Mouse (Mus musculus) heart, embryonic 15.5 days (tissue): ENCODE measurements around the gene Gpr83. TPM values are rescaled to one million over a fixed set of nuclear protein-coding genes. Genes with fewer than 3 reads are reported as not detected.

Experiments
- ATAC-seq: fragments of 200-750 bp; cut with Nextera tagmentation; replicated peaks from 2 replicates; pipeline ENCODE4 v1.8.0; 2017; ENCODE audit warnings: low read depth, moderate TSS enrichment; ENCODE audit not compliant: insufficient number of reproducible peaks, insufficient read depth, low FRiP score
- H3K27ac ChIP-seq: fragments of 300-500 bp; sonication (generic); 2 replicates; pipeline ENCODE4 v1.5.1; 2015; ENCODE audit warnings: mild to moderate bottlenecking, inconsistent platforms
- H3K27me3 ChIP-seq: fragments of 300-500 bp; sonication (generic); 2 replicates; pipeline ENCODE4 v1.6.1; 2015; ENCODE audit warnings: inconsistent platforms
- H3K36me3 ChIP-seq: fragments of 300-500 bp; sonication (generic); 2 replicates; pipeline ENCODE4 v1.6.1; 2015; ENCODE audit warnings: mild to moderate bottlenecking, inconsistent platforms
- H3K4me1 ChIP-seq: fragments of 300-500 bp; sonication (generic); replicated peaks from 2 replicates; pipeline ENCODE4 v1.6.1; 2015; ENCODE audit warnings: inconsistent platforms
- H3K4me2 ChIP-seq: fragments of 300-500 bp; sonication (generic); 2 replicates; pipeline ENCODE4 v1.6.1; 2015; ENCODE audit warnings: inconsistent platforms, mild to moderate bottlenecking, moderate library complexity
- H3K4me3 ChIP-seq: fragments of 300-500 bp; sonication (generic); 2 replicates; pipeline ENCODE4 v1.5.1; 2015; ENCODE audit warnings: mild to moderate bottlenecking, inconsistent platforms
- H3K9ac ChIP-seq: fragments of 300-500 bp; sonication (generic); 2 replicates; pipeline ENCODE4 v1.6.1; 2015; ENCODE audit warnings: mild to moderate bottlenecking, inconsistent platforms
- H3K9me3 ChIP-seq: fragments of 300-500 bp; sonication (generic); replicated peaks from 2 replicates; pipeline ENCODE4 v1.6.1; 2016; ENCODE audit warnings: inconsistent platforms
- WGBS: fragments of 180-500 bp; shearing (Covaris S2); methylation state at CpG from one replicate; pipeline ENCODE4 v1.1.7; 2015; ENCODE audit warnings: mixed read lengths; 5-methylcytosine and 5-hydroxymethylcytosine counted together
- polyA plus RNA-seq: library from polyadenylated mRNA; unstranded; fragments of >200 nt; fragmentation: Nextera tagmentation; extraction: Ambion mirVana; gene quantifications from 2 replicates; pipeline ENCODE4 v1.2.1, GENCODE M21; 2015

The Gpr83 gene
- polyA plus RNA-seq, result 0.26 and 2.3 TPM in 2 replicates

- peaks cover 81% of the 10 kb centered on the region for H3K27me3 ChIP-seq
- H3K27ac ChIP-seq, result no peak within 1 kb of the TSS
- H3K4me3 ChIP-seq, result peak within 1 kb of the TSS; percentile 39
- H3K4me2 ChIP-seq, result peak within 1 kb of the TSS; percentile 76
- peak within 1 kb of the TSS; percentile 18; the same call in 1 of the 2 replicates for H3K9ac ChIP-seq
- H3K36me3 ChIP-seq, result no peaks in the 10 kb centered on the region
- no peaks in the 10 kb centered on the region for H3K9me3 ChIP-seq
- ATAC-seq, result peak; percentile 66
- WGBS, result 2% methylated on average over 47 of the region's 47 CpGs
- H3K4me1 ChIP-seq, result peaks cover 7% of the 10 kb centered on the region
Measured at GRCm38 (mm10) chr9:14859868-14860639, at the start of gene Gpr83. TSS of gene Gpr83 (plus strand) at chr9:14860210.

- no peaks in the 10 kb centered on the region for H3K9me3 ChIP-seq
- H3K9ac ChIP-seq, result no peak overlapping the region
- H3K4me1 ChIP-seq, result no peaks in the 10 kb centered on the region
- H3K4me2 ChIP-seq, result no peak overlapping the region
- no peak overlapping the region for H3K4me3 ChIP-seq
- H3K27me3 ChIP-seq, result no peaks in the 10 kb centered on the region
- H3K27ac ChIP-seq, result no peak overlapping the region
- H3K36me3 ChIP-seq, result peaks cover 44% of the 10 kb centered on the region
- no peak for ATAC-seq
Measured at GRCm38 (mm10) chr9:14821396-14821795, 38.6 kb upstream of the Gpr83 start.

- Histone ChIP-seq H3K4me3 (no peak overlapping the region), H3K4me2 (no peak overlapping the region), H3K27ac (no peak overlapping the region), H3K9me3 (no peaks in the 10 kb centered on the region), H3K4me1 (no peaks in the 10 kb centered on the region), H3K36me3 (peaks cover 20% of the 10 kb centered on the region), H3K9ac (no peak overlapping the region), H3K27me3 (no peaks in the 10 kb centered on the region)
- WGBS, result 85% methylated on average over 5 of the region's 5 CpGs
- no peak for ATAC-seq
Measured at GRCm38 (mm10) chr9:14824840-14825239, 35.2 kb upstream of the Gpr83 start.

GRCm38 (mm10) chr9:14827875-14828274, 32.1 kb upstream of the Gpr83 start:
- H3K36me3 ChIP-seq, result peaks cover 29% of the 10 kb centered on the region
- 52% methylated on average over 2 of the region's 2 CpGs for WGBS

GRCm38 (mm10) chr9:14832046-14832445, 28.0 kb upstream of the Gpr83 start:
- no peak overlapping the region for H3K27ac ChIP-seq
- no peak for ATAC-seq
- no peaks in the 10 kb centered on the region for H3K4me1 ChIP-seq
- no peaks in the 10 kb centered on the region for H3K27me3 ChIP-seq
- 77% methylated on average over 5 of the region's 5 CpGs for WGBS
- H3K4me3 ChIP-seq, result no peak overlapping the region
- H3K9ac ChIP-seq, result no peak overlapping the region
- H3K36me3 ChIP-seq, result peaks cover 29% of the 10 kb centered on the region
- H3K9me3 ChIP-seq, result no peaks in the 10 kb centered on the region
- H3K4me2 ChIP-seq, result no peak overlapping the region

More at GRCm38 (mm10) chr9:14827875-14828274, 32.1 kb upstream of the Gpr83 start:
- Histone ChIP-seq H3K4me2 (no peak overlapping the region), H3K4me3 (no peak overlapping the region), H3K27ac (no peak overlapping the region), H3K27me3 (no peaks in the 10 kb centered on the region), H3K9me3 (no peaks in the 10 kb centered on the region), H3K9ac (no peak overlapping the region), H3K4me1 (no peaks in the 10 kb centered on the region)
- ATAC-seq, result no peak

- no peak overlapping the region for H3K4me2 ChIP-seq
- no peak overlapping the region for H3K27ac ChIP-seq
- 84% methylated on average over 6 of the region's 6 CpGs for WGBS
- H3K4me1 ChIP-seq, result peaks cover 7% of the 10 kb centered on the region
- no peak for ATAC-seq
- no peaks in the 10 kb centered on the region for H3K27me3 ChIP-seq
- no peak overlapping the region for H3K4me3 ChIP-seq
- no peak overlapping the region for H3K9ac ChIP-seq
- peaks cover 26% of the 10 kb centered on the region for H3K36me3 ChIP-seq
- H3K9me3 ChIP-seq, result no peaks in the 10 kb centered on the region
Measured at GRCm38 (mm10) chr9:14835335-14836075, 24.5 kb upstream of the Gpr83 start.

- H3K9ac ChIP-seq, result no peak overlapping the region
- H3K4me3 ChIP-seq, result no peak overlapping the region
- H3K9me3 ChIP-seq, result no peaks in the 10 kb centered on the region
- peaks cover 7% of the 10 kb centered on the region for H3K4me1 ChIP-seq
- no peak overlapping the region for H3K27ac ChIP-seq
- ATAC-seq, result peak; percentile 81
- H3K4me2 ChIP-seq, result peak overlapping the region; percentile 24; the same call in 1 of the 2 replicates
- H3K36me3 ChIP-seq, result 0 out of 2 replicates have a peak, but pooled peaks cover 2% of the 10 kb centered on the region
- H3K27me3 ChIP-seq, result no peaks in the 10 kb centered on the region
- 20% methylated on average over 7 of the region's 7 CpGs for WGBS
Measured at GRCm38 (mm10) chr9:14839527-14839926, 20.5 kb upstream of the Gpr83 start.

GRCm38 (mm10) chr9:14839970-14840369, 20.0 kb upstream of the Gpr83 start:
- no peak overlapping the region for H3K4me2 ChIP-seq
- H3K36me3 ChIP-seq, result 0 out of 2 replicates have a peak, but pooled peaks cover 2% of the 10 kb centered on the region
- ATAC-seq, result no peak
- no peak overlapping the region for H3K27ac ChIP-seq
- H3K9me3 ChIP-seq, result no peaks in the 10 kb centered on the region
- H3K9ac ChIP-seq, result no peak overlapping the region
- H3K4me3 ChIP-seq, result no peak overlapping the region
- peaks cover 7% of the 10 kb centered on the region for H3K4me1 ChIP-seq
- 85% methylated on average over 5 of the region's 5 CpGs for WGBS
- no peaks in the 10 kb centered on the region for H3K27me3 ChIP-seq

- Histone ChIP-seq H3K9ac (no peak overlapping the region), H3K9me3 (no peaks in the 10 kb centered on the region), H3K36me3 (no peaks in the 10 kb centered on the region), H3K27ac (peak overlapping the region; percentile 45), H3K4me3 (no peak overlapping the region), H3K4me1 (peaks cover 7% of the 10 kb centered on the region), H3K27me3 (no peaks in the 10 kb centered on the region), H3K4me2 (no peak overlapping the region)
- ATAC-seq, result peak; percentile 60
- WGBS, result 72% methylated on average over 10 of the region's 10 CpGs
Measured at GRCm38 (mm10) chr9:14841878-14842761, 17.9 kb upstream of the Gpr83 start.

- WGBS, result 86% methylated on average over 6 of the region's 6 CpGs
- Histone ChIP-seq H3K27ac (no peak overlapping the region), H3K9me3 (no peaks in the 10 kb centered on the region), H3K4me3 (no peak overlapping the region), H3K4me2 (no peak overlapping the region), H3K9ac (no peak overlapping the region), H3K4me1 (peaks cover 7% of the 10 kb centered on the region), H3K27me3 (no peaks in the 10 kb centered on the region), H3K36me3 (no peaks in the 10 kb centered on the region)
- ATAC-seq, result no peak
Measured at GRCm38 (mm10) chr9:14843311-14843857, 16.6 kb upstream of the Gpr83 start.

- no peak overlapping the region for H3K9ac ChIP-seq
- H3K36me3 ChIP-seq, result no peaks in the 10 kb centered on the region
- 91% methylated on average over 3 of the region's 3 CpGs for WGBS
- no peak for ATAC-seq
- H3K4me2 ChIP-seq, result no peak overlapping the region
- H3K9me3 ChIP-seq, result no peaks in the 10 kb centered on the region
- no peak overlapping the region for H3K4me3 ChIP-seq
- peaks cover 7% of the 10 kb centered on the region for H3K4me1 ChIP-seq
- no peaks in the 10 kb centered on the region for H3K27me3 ChIP-seq
- no peak overlapping the region for H3K27ac ChIP-seq
Measured at GRCm38 (mm10) chr9:14843901-14844300, 16.1 kb upstream of the Gpr83 start.
